Mouse (Mus musculus) frontal cortex, postnatal 14 days (tissue): ENCODE data around the gene Dmac2.
"Not testable (repeated sequence)": the region's sequence is repeated elsewhere in the genome, so short reads cannot be mapped to it uniquely, and the experiment has no call there.

Experiments
- DNase-seq, 2 experiments: peaks; one replicate each; pipeline ENCODE4 v3.0.0; 2022; ENCODE audit warnings: low spot score in 2 of 2

The Dmac2 gene

DNA sequence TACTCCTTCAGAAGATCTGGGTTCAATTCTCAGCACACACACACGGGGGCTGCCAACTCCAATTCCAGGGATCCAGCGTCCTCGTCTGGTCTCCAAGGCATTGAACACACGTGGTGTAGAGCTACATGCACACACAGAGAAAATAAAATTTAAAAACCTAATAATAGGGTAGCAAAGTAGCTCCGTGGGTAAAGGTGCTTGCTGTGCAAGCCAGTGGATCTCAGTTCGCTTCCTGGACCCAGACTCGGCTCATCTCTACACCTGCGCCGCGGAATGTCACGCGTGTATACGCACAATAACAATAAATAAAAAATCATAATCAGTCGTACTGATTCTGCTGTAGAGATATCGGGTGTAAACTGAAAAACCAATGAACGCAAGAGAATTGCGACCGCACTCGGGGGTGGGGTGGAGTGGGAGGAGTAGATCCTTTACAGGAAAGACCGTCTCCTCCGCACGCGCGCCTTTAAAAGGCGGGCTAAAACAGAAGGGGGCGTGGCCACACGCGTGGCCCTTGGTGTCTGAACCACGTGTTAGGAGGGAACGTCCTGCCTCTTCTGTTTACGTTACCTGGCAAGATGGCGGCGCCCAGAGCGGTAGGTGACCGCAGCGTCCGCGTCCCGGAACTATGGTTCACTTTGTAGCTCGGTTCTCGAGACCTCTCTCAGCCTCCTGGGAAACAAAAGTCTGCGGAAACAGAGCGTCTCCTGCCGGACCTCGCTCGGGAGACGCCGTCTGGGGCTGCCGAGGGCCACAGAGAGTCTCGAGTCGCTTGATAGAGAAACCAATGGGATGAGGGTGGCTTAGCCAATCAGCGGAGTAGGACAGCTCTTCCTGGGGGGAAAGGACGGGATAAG is at the start of gene Dmac2:
Gene Dmac2 (plus strand): TSS at position 550 of the 857 bp plus-strand sequence.
- peak; percentile 89 to 92 for DNase-seq

GRCm38 (mm10) chr7:25573806-25574205 is 45.4 kb upstream of the Dmac2 start:
- not testable (repeated sequence) for DNase-seq

- no peak for DNase-seq
Observed at GRCm38 (mm10) chr7:25575105-25575504, 44.1 kb upstream of the Dmac2 start.

- DNase-seq = no peak
Observed at GRCm38 (mm10) chr7:25575870-25576269, 43.3 kb upstream of the Dmac2 start.

DNA sequence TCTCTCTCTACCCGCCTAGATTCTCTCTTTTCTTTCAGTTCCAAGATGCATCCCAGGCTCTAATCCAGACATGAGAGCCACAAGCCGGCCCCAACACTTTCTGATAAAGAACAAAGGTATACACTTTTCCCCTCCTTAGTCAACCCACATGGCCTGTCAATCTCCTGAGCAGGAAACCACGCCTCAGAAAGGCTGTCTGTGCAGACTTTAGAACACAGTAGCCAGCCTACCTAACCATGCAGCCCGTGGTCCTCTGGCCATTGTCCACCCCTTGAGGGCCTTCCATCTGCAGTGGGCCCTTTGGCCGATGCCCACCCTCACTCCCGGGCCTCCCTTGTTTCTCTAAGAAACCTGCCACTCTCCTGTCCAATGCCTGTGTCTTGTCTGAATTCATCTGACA is 42.9 kb upstream of the Dmac2 start:
- not testable (repeated sequence) for DNase-seq

- DNase-seq = not testable (repeated sequence)
Observed at GRCm38 (mm10) chr7:25576793-25577437, 42.3 kb upstream of the Dmac2 start.

GRCm38 (mm10) chr7:25579441-25579840 is 39.8 kb upstream of the Dmac2 start:
- no peak for DNase-seq

DNA sequence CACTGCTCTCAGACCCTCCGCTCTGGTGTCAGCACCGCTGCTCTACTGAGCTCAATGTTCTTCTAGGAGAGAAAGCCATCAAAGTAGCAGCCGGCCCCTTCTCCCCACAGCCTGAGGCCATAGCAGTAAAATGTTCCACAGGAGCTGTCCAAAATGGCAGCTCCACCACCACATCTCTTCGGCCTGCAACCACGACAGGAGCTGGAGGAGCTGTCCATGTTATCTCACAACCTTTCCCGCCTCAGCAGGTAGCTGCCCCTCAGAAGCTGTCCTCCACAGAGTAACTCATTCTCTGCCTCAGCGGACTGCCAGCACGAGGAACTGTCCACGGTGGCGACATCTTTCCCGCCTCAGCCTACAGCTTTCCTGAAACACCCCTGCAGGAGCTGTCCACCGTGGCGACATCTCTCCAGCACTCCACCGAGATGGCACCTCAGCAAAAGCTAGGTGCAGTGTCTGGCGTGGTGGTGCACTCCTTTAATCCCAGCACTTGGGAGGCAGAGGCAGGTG is 36.9 kb upstream of the Dmac2 start:
- no peak for DNase-seq

- DNase-seq = no peak
Observed at GRCm38 (mm10) chr7:25584651-25585050, 34.6 kb upstream of the Dmac2 start.

GRCm38 (mm10) chr7:25585351-25586204 is 33.6 kb upstream of the Dmac2 start:
- no peak for DNase-seq

DNA sequence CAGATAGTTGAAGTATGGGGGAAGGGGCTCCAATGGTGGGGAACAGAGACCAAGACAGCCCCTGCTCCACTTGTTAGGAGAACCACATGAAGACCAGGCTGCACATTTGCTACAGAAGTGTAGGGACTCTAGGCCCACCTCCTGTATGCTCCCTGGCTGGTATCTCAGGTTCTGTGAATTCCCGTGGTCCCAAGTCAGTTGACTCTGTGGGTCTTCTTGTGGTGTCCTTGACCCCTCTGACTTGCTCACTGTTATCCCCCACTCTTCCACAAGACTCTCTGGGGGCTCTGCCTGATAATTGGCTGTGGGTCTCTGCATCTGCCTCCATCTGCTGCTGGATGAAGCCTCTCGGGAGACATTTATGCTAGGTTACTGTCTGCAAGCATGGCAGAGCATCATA is 28.0 kb upstream of the Dmac2 start:
- DNase-seq = no peak

DNA sequence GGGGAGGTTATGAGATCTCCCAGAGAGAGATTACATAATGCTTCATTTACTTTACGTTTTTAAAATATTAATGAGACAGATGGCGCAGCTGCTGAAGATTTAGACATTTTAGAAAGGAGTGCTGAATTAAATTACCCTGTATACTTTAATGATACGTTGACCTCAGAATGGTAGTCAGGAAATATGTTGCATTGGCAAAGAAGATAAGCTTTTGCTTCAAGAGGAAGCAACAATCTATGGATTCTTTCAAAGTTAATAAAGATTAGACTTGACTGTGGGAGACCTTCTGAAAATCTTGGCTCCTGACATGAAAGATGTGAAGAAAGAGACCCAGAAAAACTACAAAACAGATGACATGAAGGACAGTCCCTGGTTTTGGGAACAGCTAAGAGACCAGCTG is 25.4 kb upstream of the Dmac2 start:
- no peak for DNase-seq

- peak; percentile 35 to 80 for DNase-seq
Observed at GRCm38 (mm10) chr7:25599663-25600062, 19.6 kb upstream of the Dmac2 start.

GRCm38 (mm10) chr7:25600666-25601065 is 18.5 kb upstream of the Dmac2 start:
- DNase-seq = no peak

- DNase-seq = no peak
Observed at GRCm38 (mm10) chr7:25601346-25601745, 17.9 kb upstream of the Dmac2 start.

DNA sequence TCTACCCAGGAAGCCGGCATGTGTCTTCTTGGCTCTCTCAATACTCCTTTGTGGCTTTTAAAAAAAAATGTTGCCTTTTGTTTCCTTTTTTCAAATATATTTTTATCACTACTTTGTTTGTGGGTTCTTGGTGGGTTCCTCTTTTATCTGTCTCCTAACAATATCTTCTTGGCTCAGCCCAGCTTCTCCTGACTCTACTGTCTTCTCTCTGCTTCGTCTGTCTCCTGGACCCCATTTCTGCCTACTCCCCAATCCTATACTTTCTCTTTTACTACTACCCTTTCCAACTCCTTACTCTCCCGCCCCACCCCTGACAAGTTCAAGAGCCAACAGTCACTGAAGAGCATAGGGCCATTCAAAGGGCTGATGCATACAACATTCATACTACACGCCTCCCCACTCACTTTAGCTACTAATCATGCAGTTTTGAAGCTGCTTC is 12.6 kb upstream of the Dmac2 start:
- no peak for DNase-seq

- DNase-seq = no peak
Observed at GRCm38 (mm10) chr7:25607196-25607595, 12.0 kb upstream of the Dmac2 start.

DNA sequence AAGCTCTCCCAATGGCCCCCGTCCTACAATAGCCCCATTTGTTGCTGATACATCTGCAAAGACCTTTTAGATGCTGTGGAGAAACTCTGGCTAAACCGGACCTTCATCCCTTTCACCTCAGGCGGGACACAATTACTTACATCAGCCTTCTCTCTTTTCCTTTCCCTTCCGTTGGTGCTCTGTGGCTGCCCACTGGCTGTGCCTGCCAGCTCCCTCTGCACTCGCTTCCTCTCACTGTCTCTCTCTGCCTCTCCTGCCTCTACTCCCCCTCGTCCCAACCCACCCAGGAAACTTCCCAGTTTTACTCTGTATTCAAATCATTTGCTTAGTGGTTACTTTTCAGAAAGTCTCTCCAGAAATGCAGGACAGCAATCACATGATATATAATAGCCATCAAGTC is 9.2 kb upstream of the Dmac2 start:
- DNase-seq = no peak

GRCm38 (mm10) chr7:25611501-25611900 is 7.7 kb upstream of the Dmac2 start:
- no peak for DNase-seq

- no peak for DNase-seq
Observed at GRCm38 (mm10) chr7:25614086-25614485, 5.1 kb upstream of the Dmac2 start.

DNA sequence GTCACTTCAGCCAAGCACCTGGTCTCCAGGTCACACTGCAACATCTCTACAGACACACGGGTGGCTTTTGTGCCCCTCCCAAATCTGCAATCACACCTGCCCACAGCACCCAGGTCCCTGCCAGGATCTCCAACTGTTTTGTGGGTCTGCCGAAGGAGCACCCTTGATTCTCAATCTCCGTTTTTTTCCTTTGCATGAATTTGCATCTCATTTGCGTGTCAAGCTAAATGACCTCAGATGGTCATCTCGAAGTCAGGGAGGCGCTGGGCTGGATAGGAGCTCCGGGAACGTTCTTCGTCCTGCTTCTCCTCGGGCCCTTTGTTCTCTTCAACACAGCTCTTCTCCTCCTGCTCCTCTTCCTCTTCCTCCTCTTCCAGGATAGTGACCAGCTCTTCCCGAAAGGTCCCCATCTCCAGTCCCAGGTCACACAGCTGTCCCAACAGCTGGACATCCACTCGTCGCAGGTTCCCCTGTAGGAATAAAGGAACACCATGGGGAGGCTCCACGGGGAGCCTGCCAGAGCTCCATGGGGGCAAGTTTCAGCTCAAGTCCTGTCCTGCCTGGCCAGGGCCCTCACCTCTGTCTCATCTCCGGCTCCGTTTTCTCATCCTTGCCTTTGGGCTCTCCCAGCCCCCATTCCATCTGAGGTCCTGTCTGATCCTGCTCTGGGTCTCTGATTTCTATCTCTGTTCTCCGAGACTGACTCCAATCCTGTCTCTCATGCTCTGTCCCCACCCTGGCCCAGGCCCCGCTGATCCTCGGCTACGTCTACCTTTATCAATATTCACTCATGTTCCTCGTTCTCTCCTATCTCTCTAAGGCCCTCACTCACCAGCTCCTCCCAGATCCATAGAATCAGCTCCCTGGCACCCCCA is 4.1 kb upstream of the Dmac2 start:
- DNase-seq = no peak
